Mouse (Mus musculus): ENCODE data around the gene Ndufb7. TPM values are rescaled to one million over a fixed set of nuclear protein-coding genes. Genes with fewer than 3 reads are reported as not detected.

Gene Ndufb7
- polyA plus RNA-seq, 1 experiment from 2014 or later = 339 TPM

- peak; percentile 30 for DNase-seq (ENCODE audit: low spot score)
- no peak overlapping the region for H3K4me3 ChIP-seq (ENCODE audit: low read depth, low read length)
- H3K36me3 ChIP-seq (ENCODE audit: control insufficient read depth, insufficient read depth, low read length) = peaks cover 6% of the 10 kb centered on the region; the same call in 1 of the 2 replicates
- no peak overlapping the region for H3K4me2 ChIP-seq (ENCODE audit: low read depth, low read length, severe bottlenecking)
- no peaks in the 10 kb centered on the region for H3K4me1 ChIP-seq (replicated peaks; ENCODE audit: control insufficient read depth, insufficient read depth, low read length)
- H3K27ac ChIP-seq (ENCODE audit: low read depth, low read length) = no peak overlapping the region
- no peak overlapping the region for H3K9ac ChIP-seq (ENCODE audit: low read length)
- no peaks in the 10 kb centered on the region for H3K27me3 ChIP-seq (ENCODE audit: control insufficient read depth, insufficient read depth, low read length)
- no peak for ATAC-seq (replicated peaks; ENCODE audit: low FRiP score)
- H3K9me3 ChIP-seq (ENCODE audit: control insufficient read depth, low read length) = no peaks in the 10 kb centered on the region
These were observed 50.2 kb downstream of the Ndufb7 start for GRCm38 (mm10) chr8:83616625-83617024.

GRCm38 (mm10) chr8:83617111-83617510 is 50.6 kb downstream of the Ndufb7 start:
- 86% methylated on average over 2 of the region's 2 CpGs for WGBS
- H3K4me3 ChIP-seq (ENCODE audit: low read depth, low read length) = no peak overlapping the region

GRCm38 (mm10) chr8:83618566-83618965 is 52.1 kb downstream of the Ndufb7 start:
- ATAC-seq (replicated peaks; ENCODE audit: low FRiP score) = no peak
- H3K27me3 ChIP-seq (ENCODE audit: control insufficient read depth, insufficient read depth, low read length) = no peaks in the 10 kb centered on the region
- H3K4me1 ChIP-seq (replicated peaks; ENCODE audit: control insufficient read depth, insufficient read depth, low read length) = no peaks in the 10 kb centered on the region
- no peak overlapping the region for H3K27ac ChIP-seq (ENCODE audit: low read depth, low read length)
- H3K4me2 ChIP-seq (ENCODE audit: low read depth, low read length, severe bottlenecking) = no peak overlapping the region
- no peaks in the 10 kb centered on the region for H3K9me3 ChIP-seq (ENCODE audit: control insufficient read depth, low read length)
- H3K36me3 ChIP-seq (ENCODE audit: control insufficient read depth, insufficient read depth, low read length) = peaks cover 2% of the 10 kb centered on the region; the same call in 1 of the 2 replicates
- DNase-seq (ENCODE audit: low spot score) = no peak
- H3K4me3 ChIP-seq (ENCODE audit: low read depth, low read length) = no peak overlapping the region
- H3K9ac ChIP-seq (ENCODE audit: low read length) = no peak overlapping the region
- WGBS = 91% methylated on average over 2 of the region's 2 CpGs

More at GRCm38 (mm10) chr8:83617111-83617510, 50.6 kb downstream of the Ndufb7 start:
- no peaks in the 10 kb centered on the region for H3K27me3 ChIP-seq (ENCODE audit: control insufficient read depth, insufficient read depth, low read length)
- no peak overlapping the region for H3K4me2 ChIP-seq (ENCODE audit: low read depth, low read length, severe bottlenecking)
- no peaks in the 10 kb centered on the region for H3K9me3 ChIP-seq (ENCODE audit: control insufficient read depth, low read length)
- DNase-seq (ENCODE audit: low spot score) = no peak
- H3K36me3 ChIP-seq (ENCODE audit: control insufficient read depth, insufficient read depth, low read length) = peaks cover 3% of the 10 kb centered on the region; the same call in 1 of the 2 replicates
- no peak overlapping the region for H3K27ac ChIP-seq (ENCODE audit: low read depth, low read length)
- ATAC-seq (replicated peaks; ENCODE audit: low FRiP score) = no peak
- no peaks in the 10 kb centered on the region for H3K4me1 ChIP-seq (replicated peaks; ENCODE audit: control insufficient read depth, insufficient read depth, low read length)
- H3K9ac ChIP-seq (ENCODE audit: low read length) = no peak overlapping the region

GRCm38 (mm10) chr8:83619568-83620285 is 53.3 kb downstream of the Ndufb7 start:
- no peak for ATAC-seq (replicated peaks; ENCODE audit: low FRiP score)
- Histone ChIP-seq H3K27ac (ENCODE audit: low read depth, low read length) (no peak overlapping the region), H3K36me3 (ENCODE audit: control insufficient read depth, insufficient read depth, low read length) (no peaks in the 10 kb centered on the region), H3K4me3 (ENCODE audit: low read depth, low read length) (no peak overlapping the region), H3K4me2 (ENCODE audit: low read depth, low read length, severe bottlenecking) (no peak overlapping the region), H3K9ac (ENCODE audit: low read length) (no peak overlapping the region), H3K4me1 (replicated peaks; ENCODE audit: control insufficient read depth, insufficient read depth, low read length) (no peaks in the 10 kb centered on the region), H3K27me3 (ENCODE audit: control insufficient read depth, insufficient read depth, low read length) (no peaks in the 10 kb centered on the region), H3K9me3 (ENCODE audit: control insufficient read depth, low read length) (no peaks in the 10 kb centered on the region)
- DNase-seq (ENCODE audit: low spot score) = peak; percentile 41
- WGBS = 89% methylated on average over 9 of the region's 9 CpGs

Other genes starting within 250 kb of the Ndufb7 start
- 29.8 and 33.8 TPM in 2 replicates for gene Elmod2, start 234.2 kb upstream of the Ndufb7 start, polyA plus RNA-seq (2014; fragmentation: Nextera tagmentation; extraction: Ambion mirVana)
- not detected in 2 replicates for gene Mgat4d, start 218.2 kb upstream of the Ndufb7 start, polyA plus RNA-seq (2014; fragmentation: Nextera tagmentation; extraction: Ambion mirVana)
- 6.0 and 6.3 TPM in 2 replicates for gene Clgn, start 176.8 kb upstream of the Ndufb7 start, polyA plus RNA-seq (2014; fragmentation: Nextera tagmentation; extraction: Ambion mirVana)
- gene Scoc, start 108.3 kb upstream of the Ndufb7 start, polyA plus RNA-seq (2014; fragmentation: Nextera tagmentation; extraction: Ambion mirVana) = 143 and 161 TPM in 2 replicates
- not detected in 2 replicates for gene Olfr370, start 30.9 kb upstream of the Ndufb7 start, polyA plus RNA-seq (2014; fragmentation: Nextera tagmentation; extraction: Ambion mirVana)
- 550 and 611 TPM in 2 replicates for gene Tecr, start 41.3 kb downstream of the Ndufb7 start, polyA plus RNA-seq (2014; fragmentation: Nextera tagmentation; extraction: Ambion mirVana)
- gene Dnajb1, start 41.5 kb downstream of the Ndufb7 start, polyA plus RNA-seq (2014; fragmentation: Nextera tagmentation; extraction: Ambion mirVana) = 73.8 and 78.5 TPM in 2 replicates
- 217 and 231 TPM in 2 replicates for gene Gipc1, start 86.0 kb downstream of the Ndufb7 start, polyA plus RNA-seq (2014; fragmentation: Nextera tagmentation; extraction: Ambion mirVana)
- 0.47 and 0.60 TPM in 2 replicates for gene Ptger1, start 100.0 kb downstream of the Ndufb7 start, polyA plus RNA-seq (2014; fragmentation: Nextera tagmentation; extraction: Ambion mirVana)
- 28.3 and 31.6 TPM in 2 replicates for gene Pkn1, start 132.5 kb downstream of the Ndufb7 start, polyA plus RNA-seq (2014; fragmentation: Nextera tagmentation; extraction: Ambion mirVana)
- 251 and 267 TPM in 2 replicates for gene Ddx39, start 148.5 kb downstream of the Ndufb7 start, polyA plus RNA-seq (2014; fragmentation: Nextera tagmentation; extraction: Ambion mirVana)
- 12.2 and 12.6 TPM in 2 replicates for gene Adgre5, start 174.7 kb downstream of the Ndufb7 start, polyA plus RNA-seq (2014; fragmentation: Nextera tagmentation; extraction: Ambion mirVana)

Data from forebrain, embryonic 11.5 days (tissue).